Mouse (Mus musculus): ENCODE results near the gene Cdk10.
A peak's percentile ranks its signal among the peaks of the same experiment; 100 is the strongest.
"Not testable (repeated sequence)": the region's sequence is repeated elsewhere in the genome, so short reads cannot be mapped to it uniquely, and the experiment has no call there.

Cdk10 gene

GRCm38 (mm10) chr8:123233300-123233699 is 8.7 kb downstream of the Cdk10 start:
- no peak for DNase-seq (ENCODE audit: low read depth, low spot score)

- DNase-seq (ENCODE audit: low read depth, low spot score): no peak
Observed at GRCm38 (mm10) chr8:123233760-123234159, 9.1 kb downstream of the Cdk10 start.

GRCm38 (mm10) chr8:123234918-123235519 is 10.4 kb downstream of the Cdk10 start:
- DNase-seq (ENCODE audit: low read depth, low spot score): no peak

GRCm38 (mm10) chr8:123235520-123236497 is 11.2 kb downstream of the Cdk10 start, which contains the start of gene Spata2l:
Gene Spata2l, minus strand, starts transcription at chr8:123236233.
- peak; percentile 91 for DNase-seq (ENCODE audit: low read depth, low spot score)

GRCm38 (mm10) chr8:123239398-123239797 is 14.8 kb downstream of the Cdk10 start:
- no peak for DNase-seq (ENCODE audit: low read depth, low spot score)

GRCm38 (mm10) chr8:123242107-123242923 is 17.7 kb downstream of the Cdk10 start:
- DNase-seq (ENCODE audit: low read depth, low spot score): no peak

GRCm38 (mm10) chr8:123243053-123243452 is 18.4 kb downstream of the Cdk10 start:
- DNase-seq (ENCODE audit: low read depth, low spot score): no peak

GRCm38 (mm10) chr8:123244382-123244781 is 19.7 kb downstream of the Cdk10 start:
- no peak for DNase-seq (ENCODE audit: low read depth, low spot score)

GRCm38 (mm10) chr8:123245543-123245942 is 20.9 kb downstream of the Cdk10 start:
- DNase-seq (ENCODE audit: low read depth, low spot score): no peak

- DNase-seq (ENCODE audit: low read depth, low spot score): no peak
Observed at GRCm38 (mm10) chr8:123247748-123248147, 23.1 kb downstream of the Cdk10 start.

- no peak for DNase-seq (ENCODE audit: low read depth, low spot score)
Observed at GRCm38 (mm10) chr8:123248596-123248995, 24.0 kb downstream of the Cdk10 start.

- no peak for DNase-seq (ENCODE audit: low read depth, low spot score)
Observed at GRCm38 (mm10) chr8:123250940-123251339, 26.3 kb downstream of the Cdk10 start.

- no peak for DNase-seq (ENCODE audit: low read depth, low spot score)
Observed at GRCm38 (mm10) chr8:123252925-123253324, 28.3 kb downstream of the Cdk10 start.

GRCm38 (mm10) chr8:123253451-123254098 is 28.9 kb downstream of the Cdk10 start:
- DNase-seq (ENCODE audit: low read depth, low spot score): no peak

- DNase-seq (ENCODE audit: low read depth, low spot score): peak; percentile 92
Observed at GRCm38 (mm10) chr8:123254099-123254885, 29.6 kb downstream of the Cdk10 start, which contains the start of the genes Zfp276 and Vps9d1. Gene Zfp276, plus strand, starts transcription at chr8:123254195. Gene Vps9d1, minus strand, starts transcription at chr8:123254348.

- no peak for DNase-seq (ENCODE audit: low read depth, low spot score)
Observed at GRCm38 (mm10) chr8:123255170-123255569, 30.5 kb downstream of the Cdk10 start.

- DNase-seq (ENCODE audit: low read depth, low spot score): no peak
Observed at GRCm38 (mm10) chr8:123257114-123257513, 32.5 kb downstream of the Cdk10 start.

- not testable (repeated sequence) for DNase-seq (ENCODE audit: low read depth, low spot score)
Observed at GRCm38 (mm10) chr8:123257593-123257992, 33.0 kb downstream of the Cdk10 start.

GRCm38 (mm10) chr8:123267926-123268656 is 43.4 kb downstream of the Cdk10 start:
- no peak for DNase-seq (ENCODE audit: low read depth, low spot score)

- no peak for DNase-seq (ENCODE audit: low read depth, low spot score)
Observed at GRCm38 (mm10) chr8:123271147-123271546, 46.5 kb downstream of the Cdk10 start.

Measured in A20 (cell line).